Mouse (Mus musculus) kidney, postnatal 0 days (tissue): Measurements from ENCODE around the gene Polr3c. TPM values are rescaled to one million over a fixed set of nuclear protein-coding genes. Genes with fewer than 3 reads are reported as not detected.

Experiments used
- ATAC-seq: fragments of 200-750 bp; cut with Nextera tagmentation; replicated peaks from 2 replicates; pipeline ENCODE4 v1.8.0; 2017; ENCODE audit warnings: low read depth, moderate number of reproducible peaks, moderate TSS enrichment, moderate library complexity; ENCODE audit not compliant: low FRiP score
- DNase-seq: peaks from one replicate; pipeline ENCODE4 v3.0.0-alpha.2; 2016; ENCODE audit warnings: low spot score
- H3K27ac ChIP-seq: fragments of 300-500 bp; sonication (generic); 2 replicates; pipeline ENCODE4 v1.5.1; 2014; ENCODE audit warnings: mild to moderate bottlenecking
- H3K27me3 ChIP-seq: fragments of 300-500 bp; sonication (generic); 2 replicates; pipeline ENCODE4 v1.6.1; 2014; ENCODE audit warnings: low read length, mixed read lengths; ENCODE audit not compliant: insufficient read depth
- H3K36me3 ChIP-seq: fragments of 300-500 bp; sonication (generic); 2 replicates; pipeline ENCODE4 v1.6.1; 2014; ENCODE audit warnings: low read length, mixed read lengths; ENCODE audit not compliant: insufficient read depth
- H3K4me1 ChIP-seq: fragments of 300-500 bp; sonication (generic); replicated peaks from 2 replicates; pipeline ENCODE4 v1.6.1; 2014; ENCODE audit warnings: antibody characterized with exemption, low read length, mixed read lengths; ENCODE audit not compliant: insufficient read depth
- H3K4me2 ChIP-seq: fragments of 300-500 bp; sonication (generic); 2 replicates; pipeline ENCODE4 v1.6.1; 2014; ENCODE audit warnings: mild to moderate bottlenecking, low read length, moderate library complexity, mixed read lengths
- H3K4me3 ChIP-seq: fragments of 300-500 bp; sonication (generic); replicated peaks from 2 replicates; pipeline ENCODE4 v1.5.1; 2014; ENCODE audit warnings: low read depth, low read length
- H3K9ac ChIP-seq: fragments of 300-500 bp; sonication (generic); 2 replicates; pipeline ENCODE4 v1.6.1; 2014; ENCODE audit warnings: low read depth, low read length
- H3K9me3 ChIP-seq: fragments of 300-500 bp; sonication (generic); replicated peaks from 2 replicates; pipeline ENCODE4 v1.6.1; 2016; ENCODE audit warnings: low read length, inconsistent platforms, mixed read lengths
- CTCF ChIP-seq: IDR thresholded peaks from 2 replicates; pipeline ENCODE4 v1.5.1; 2016; ENCODE audit warnings: antibody characterized with exemption, low read depth, mild to moderate bottlenecking, moderate library complexity
- WGBS: fragments of 180-500 bp; shearing (Covaris S2); extraction: QIAGEN DNeasy Blood & Tissue Kit; methylation state at CpG from one replicate; pipeline ENCODE4 v1.1.7; 2014; 5-methylcytosine and 5-hydroxymethylcytosine counted together
- polyA plus RNA-seq: library from polyadenylated mRNA; unstranded; fragments of >200 nt; fragmentation: Nextera tagmentation; extraction: Ambion mirVana; gene quantifications from 2 replicates; pipeline ENCODE4 v1.2.1, GENCODE M21; 2015

Polr3c gene
- polyA plus RNA-seq, 1 experiment from 2014 or later, result 25.3 TPM

- Histone ChIP-seq H3K4me2 (no peak overlapping the region), H3K27ac (no peak overlapping the region), H3K9ac (no peak overlapping the region), H3K36me3 (peaks cover 35% of the 10 kb centered on the region), H3K9me3 (no peaks in the 10 kb centered on the region), H3K27me3 (no peaks in the 10 kb centered on the region), H3K4me1 (no peaks in the 10 kb centered on the region), H3K4me3 (no peak overlapping the region)
- no peak for TF ChIP-seq CTCF
- 84% methylated on average over 11 of the region's 11 CpGs for WGBS
- ATAC-seq (no peak), DNase-seq (no peak)
These were observed 21.2 kb downstream of the Polr3c start for GRCm38 (mm10) chr3:96706217-96706616.

GRCm38 (mm10) chr3:96704778-96705177 lies 22.6 kb downstream of the Polr3c start:
- no peak overlapping the region for H3K27ac ChIP-seq
- no peak for DNase-seq
- no peak overlapping the region for H3K9ac ChIP-seq
- H3K4me1 ChIP-seq, result no peaks in the 10 kb centered on the region
- H3K36me3 ChIP-seq, result peaks cover 26% of the 10 kb centered on the region
- ATAC-seq, result no peak
- no peak overlapping the region for H3K4me3 ChIP-seq
- no peaks in the 10 kb centered on the region for H3K27me3 ChIP-seq
- H3K4me2 ChIP-seq, result no peak overlapping the region
- WGBS, result 71% methylated on average over 11 of the region's 11 CpGs
- no peaks in the 10 kb centered on the region for H3K9me3 ChIP-seq
- peak; percentile 57 for TF ChIP-seq CTCF

- no peak overlapping the region for H3K9ac ChIP-seq
- WGBS, result 81% methylated on average over 4 of the region's 4 CpGs
- H3K36me3 ChIP-seq, result peaks cover 26% of the 10 kb centered on the region
- TF ChIP-seq CTCF, result no peak
- no peak overlapping the region for H3K4me3 ChIP-seq
- no peak for ATAC-seq
- DNase-seq, result no peak
- H3K27ac ChIP-seq, result no peak overlapping the region
- H3K4me2 ChIP-seq, result no peak overlapping the region
- peaks cover 7% of the 10 kb centered on the region for H3K4me1 ChIP-seq
- no peaks in the 10 kb centered on the region for H3K9me3 ChIP-seq
- no peaks in the 10 kb centered on the region for H3K27me3 ChIP-seq
These were observed 26.4 kb downstream of the Polr3c start for GRCm38 (mm10) chr3:96701003-96701402.

- Histone ChIP-seq H3K36me3 (peaks cover 26% of the 10 kb centered on the region), H3K27me3 (no peaks in the 10 kb centered on the region), H3K4me1 (peaks cover 10% of the 10 kb centered on the region), H3K9ac (no peak overlapping the region), H3K4me2 (no peak overlapping the region), H3K27ac (no peak overlapping the region), H3K9me3 (no peaks in the 10 kb centered on the region), H3K4me3 (no peak overlapping the region)
- DNase-seq (peak; percentile 59), ATAC-seq (no peak)
- WGBS, result 70% methylated on average over 7 of the region's 7 CpGs
- TF ChIP-seq CTCF, result peak; percentile 62
These were observed 27.1 kb downstream of the Polr3c start for GRCm38 (mm10) chr3:96700376-96700775.

GRCm38 (mm10) chr3:96698993-96699690 lies 28.3 kb downstream of the Polr3c start:
- H3K27ac ChIP-seq, result no peak overlapping the region
- H3K27me3 ChIP-seq, result no peaks in the 10 kb centered on the region
- H3K9me3 ChIP-seq, result no peaks in the 10 kb centered on the region
- ATAC-seq (no peak), DNase-seq (no peak)
- peaks cover 19% of the 10 kb centered on the region for H3K36me3 ChIP-seq
- peaks cover 10% of the 10 kb centered on the region for H3K4me1 ChIP-seq
- no peak overlapping the region for H3K9ac ChIP-seq
- no peak overlapping the region for H3K4me3 ChIP-seq
- no peak overlapping the region for H3K4me2 ChIP-seq
- 0 out of 2 replicates have a peak, but pooled peaks have one; percentile 5 for TF ChIP-seq CTCF
- 35% methylated on average over 19 of the region's 19 CpGs for WGBS

GRCm38 (mm10) chr3:96696766-96697732 lies 30.4 kb downstream of the Polr3c start:
- Histone ChIP-seq H3K4me2 (peak overlapping the region; percentile 91), H3K9ac (peak overlapping the region; percentile 88), H3K36me3 (peaks cover 7% of the 10 kb centered on the region), H3K27me3 (no peaks in the 10 kb centered on the region), H3K4me1 (peaks cover 10% of the 10 kb centered on the region), H3K4me3 (peak overlapping the region; percentile 90), H3K27ac (peak overlapping the region; percentile 92), H3K9me3 (no peaks in the 10 kb centered on the region)
- no peak for TF ChIP-seq CTCF
- ATAC-seq (peak; percentile 94), DNase-seq (peak; percentile 96)
- WGBS, result 1% methylated on average over 80 of the region's 85 CpGs
